Mouse (Mus musculus): ENCODE data around the gene Plxna1.

Plxna1 gene

GRCm38 (mm10) chr6:89362281-89363106 is at the start of gene Plxna1:
Gene Plxna1 (minus strand): TSS chr6:89362620.
- DNase-seq (ENCODE audit: low spot score in 2 of 2): peak in 1 of 2 experiments; percentile 57

DNA sequence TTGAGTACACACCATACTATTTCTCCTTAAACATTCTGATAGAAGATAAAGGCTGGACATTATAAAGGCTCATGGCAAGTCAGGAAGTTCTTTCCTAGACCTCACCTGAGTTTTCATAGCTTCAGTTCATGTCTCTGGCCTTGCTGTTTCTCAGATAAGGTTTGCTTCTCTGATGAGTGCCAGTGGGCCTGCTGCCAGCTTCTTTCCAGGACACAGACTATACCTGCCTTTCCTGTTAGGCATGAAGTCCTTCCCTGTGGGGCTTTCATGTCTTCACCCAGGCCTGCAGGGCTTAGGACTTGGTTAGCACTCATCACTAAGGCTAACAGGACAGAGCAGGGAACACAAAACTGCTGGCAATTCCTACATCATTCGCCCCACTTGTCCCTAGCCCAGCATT is 46.6 kb upstream of the Plxna1 start:
- no peak for DNase-seq (ENCODE audit: low spot score in 2 of 2)

DNA sequence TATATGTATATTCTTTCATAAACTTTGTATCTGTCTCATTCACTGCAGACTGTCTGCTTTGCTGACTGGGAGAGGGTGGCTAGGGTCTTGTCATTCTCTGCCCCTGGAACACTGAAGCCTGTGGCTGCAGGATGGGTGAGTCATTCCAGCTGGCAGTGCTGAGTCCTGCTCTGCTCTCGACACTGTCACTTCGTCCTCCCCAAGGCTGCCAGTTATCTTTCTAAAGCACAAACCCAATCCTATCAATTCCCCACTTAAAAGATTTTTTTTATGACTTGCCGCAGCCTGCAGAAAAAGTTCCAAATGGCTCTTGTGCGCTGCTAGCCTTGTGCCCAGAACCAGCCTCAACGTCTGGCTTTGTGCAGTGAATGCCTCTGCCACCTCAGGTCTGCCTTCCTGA is 45.8 kb upstream of the Plxna1 start:
- no peak for DNase-seq (ENCODE audit: low spot score in 2 of 2)

GRCm38 (mm10) chr6:89407247-89407889 is 44.9 kb upstream of the Plxna1 start:
- no peak for DNase-seq (ENCODE audit: low spot score in 2 of 2)

DNA sequence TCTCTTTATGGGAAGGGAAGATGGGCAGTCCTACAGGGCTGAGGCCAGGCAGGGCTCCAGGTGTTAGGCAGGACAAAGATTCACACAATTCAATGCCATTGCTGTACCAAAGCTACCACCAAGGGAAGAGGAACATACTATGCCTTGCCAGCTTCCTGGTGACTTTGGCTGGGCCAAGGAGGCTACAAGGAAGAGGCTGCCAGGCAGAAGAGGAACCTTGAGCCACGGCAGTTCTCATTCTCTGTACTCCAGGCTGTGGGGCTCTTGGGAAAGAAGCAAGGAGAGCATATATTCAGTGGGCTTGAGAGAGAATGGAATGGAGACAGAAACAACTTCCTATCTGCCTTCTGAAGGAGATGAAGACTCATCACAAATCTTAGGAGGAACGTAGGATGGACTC is 42.5 kb upstream of the Plxna1 start:
- DNase-seq (ENCODE audit: low spot score in 2 of 2): no peak

DNA sequence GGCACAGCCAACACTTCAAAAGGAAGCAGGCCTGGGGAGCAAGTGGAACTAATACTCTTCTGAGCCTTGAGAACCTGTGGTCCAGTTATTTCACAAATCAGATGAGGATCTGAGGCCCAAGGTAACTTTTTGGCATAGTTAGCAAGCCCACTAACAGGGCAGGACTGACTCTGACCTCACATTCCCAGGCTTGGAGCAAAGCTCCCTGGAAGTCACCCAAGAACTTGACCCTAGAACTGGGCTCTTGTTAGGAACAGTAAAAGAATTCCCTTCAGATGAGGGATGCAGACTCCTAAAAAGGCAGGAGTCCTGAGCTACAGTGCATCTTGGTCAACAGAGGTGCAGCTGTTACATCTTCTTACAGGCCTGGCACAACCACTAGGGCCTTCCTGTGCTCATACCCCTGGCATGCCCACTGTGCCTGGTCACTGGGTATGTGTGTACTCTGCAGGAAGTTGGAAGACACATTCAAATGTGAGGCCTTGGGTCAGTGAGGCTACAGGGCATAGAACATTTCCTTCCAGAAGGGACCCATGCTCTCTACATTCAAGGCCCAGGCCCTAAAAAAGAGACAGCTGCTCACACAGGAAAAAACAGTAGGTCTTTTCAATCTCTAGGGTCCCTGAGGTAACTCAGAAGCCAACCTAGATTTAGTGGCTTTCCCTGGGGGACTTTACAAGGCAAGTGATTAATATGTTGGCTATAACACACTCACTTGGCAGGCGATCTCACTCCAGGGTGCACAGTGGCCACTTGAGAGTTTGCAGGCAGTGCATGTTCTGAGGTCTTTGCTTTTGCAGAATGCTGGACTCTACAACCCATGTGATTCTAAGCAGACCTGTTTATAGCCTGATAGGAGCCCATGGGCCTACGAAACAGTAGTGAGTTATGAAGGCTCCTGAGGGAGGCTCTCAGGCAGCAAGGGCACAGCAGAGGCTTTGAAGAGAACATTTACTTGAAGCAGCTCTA is 41.1 kb upstream of the Plxna1 start:
- DNase-seq (ENCODE audit: low spot score in 2 of 2): no peak

- DNase-seq (ENCODE audit: low spot score in 2 of 2): no peak
These were observed 40.0 kb upstream of the Plxna1 start for GRCm38 (mm10) chr6:89402406-89402805.

- no peak for DNase-seq (ENCODE audit: low spot score in 2 of 2)
These were observed 37.1 kb upstream of the Plxna1 start for GRCm38 (mm10) chr6:89399564-89399963.

GRCm38 (mm10) chr6:89397919-89398318 is 35.5 kb upstream of the Plxna1 start:
- no peak for DNase-seq (ENCODE audit: low spot score in 2 of 2)

GRCm38 (mm10) chr6:89393820-89394219 is 31.4 kb upstream of the Plxna1 start:
- DNase-seq (ENCODE audit: low spot score in 2 of 2): no peak

GRCm38 (mm10) chr6:89392213-89392612 is 29.8 kb upstream of the Plxna1 start:
- no peak for DNase-seq (ENCODE audit: low spot score in 2 of 2)

DNA sequence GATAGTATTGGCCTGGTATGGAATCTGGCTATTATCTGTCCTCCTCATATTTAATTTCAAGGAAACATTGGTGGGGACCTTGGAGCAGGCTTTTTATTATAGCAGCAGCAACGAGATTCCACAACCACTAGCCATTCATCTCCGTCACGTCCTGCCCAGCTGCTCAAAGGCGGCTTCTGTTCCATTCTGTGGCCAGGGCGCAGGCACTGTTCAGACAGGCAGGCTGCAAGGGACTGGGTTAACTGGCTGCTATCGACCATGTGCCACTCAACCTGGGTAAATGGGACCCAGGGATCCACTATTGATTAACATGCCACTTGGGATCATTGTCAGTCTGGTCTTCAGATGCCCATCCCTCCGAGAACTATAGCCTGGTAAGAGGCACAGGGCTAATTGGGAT is 27.4 kb upstream of the Plxna1 start:
- no peak for DNase-seq (ENCODE audit: low spot score in 2 of 2)

- no peak for DNase-seq (ENCODE audit: low spot score in 2 of 2)
These were observed 24.5 kb upstream of the Plxna1 start for GRCm38 (mm10) chr6:89386956-89387355.

DNA sequence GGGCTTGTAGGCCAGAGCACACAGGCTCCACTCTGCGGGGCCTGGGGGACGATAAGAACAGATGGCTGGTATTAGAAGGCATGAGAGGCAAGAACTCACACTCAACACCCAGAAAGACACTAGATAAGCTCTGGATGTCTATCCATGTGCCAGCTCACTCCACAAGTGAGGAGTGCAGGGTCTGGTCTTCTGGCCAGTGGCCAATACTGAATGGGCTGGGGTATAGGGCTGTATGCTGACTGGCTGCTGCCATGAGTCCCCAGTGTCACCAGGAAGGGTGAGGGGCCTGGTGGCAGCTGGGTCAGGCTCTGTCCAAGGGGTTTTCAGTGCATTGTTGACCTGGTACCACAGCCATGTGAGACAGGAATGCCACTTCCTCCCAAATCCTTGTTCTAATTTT is 22.3 kb upstream of the Plxna1 start:
- DNase-seq (ENCODE audit: low spot score in 2 of 2): no peak

GRCm38 (mm10) chr6:89381851-89382250 is 19.4 kb upstream of the Plxna1 start:
- no peak for DNase-seq (ENCODE audit: low spot score in 2 of 2)

GRCm38 (mm10) chr6:89381172-89381571 is 18.8 kb upstream of the Plxna1 start:
- DNase-seq (ENCODE audit: low spot score in 2 of 2): no peak

DNA sequence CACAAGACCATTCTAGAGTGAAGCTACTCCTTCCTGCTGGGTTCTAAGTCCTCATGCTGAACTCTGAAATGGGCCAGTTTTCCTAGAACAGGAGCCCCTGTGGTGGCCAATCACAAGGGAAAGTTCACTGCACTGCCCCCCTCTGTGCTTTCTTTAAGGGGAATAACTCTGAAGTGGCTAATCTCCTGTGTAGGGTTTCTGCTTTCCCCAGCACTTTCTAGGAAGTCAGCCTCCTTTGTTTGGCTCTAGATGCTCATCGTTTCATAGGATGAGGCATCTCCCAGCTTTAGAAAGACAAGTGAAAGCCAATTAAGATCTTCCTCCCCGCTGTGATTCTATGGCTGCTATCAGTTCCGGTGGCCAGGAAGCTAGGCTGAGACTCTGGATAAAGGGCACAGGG is 18.3 kb upstream of the Plxna1 start:
- no peak for DNase-seq (ENCODE audit: low spot score in 2 of 2)

- DNase-seq (ENCODE audit: low spot score in 2 of 2): no peak
These were observed 15.8 kb upstream of the Plxna1 start for GRCm38 (mm10) chr6:89378264-89378663.

GRCm38 (mm10) chr6:89368812-89369211 is 6.4 kb upstream of the Plxna1 start:
- no peak for DNase-seq (ENCODE audit: low spot score in 2 of 2)

- DNase-seq (ENCODE audit: low spot score in 2 of 2): no peak
These were observed 1.9 kb upstream of the Plxna1 start for GRCm38 (mm10) chr6:89364342-89364741.

DNA sequence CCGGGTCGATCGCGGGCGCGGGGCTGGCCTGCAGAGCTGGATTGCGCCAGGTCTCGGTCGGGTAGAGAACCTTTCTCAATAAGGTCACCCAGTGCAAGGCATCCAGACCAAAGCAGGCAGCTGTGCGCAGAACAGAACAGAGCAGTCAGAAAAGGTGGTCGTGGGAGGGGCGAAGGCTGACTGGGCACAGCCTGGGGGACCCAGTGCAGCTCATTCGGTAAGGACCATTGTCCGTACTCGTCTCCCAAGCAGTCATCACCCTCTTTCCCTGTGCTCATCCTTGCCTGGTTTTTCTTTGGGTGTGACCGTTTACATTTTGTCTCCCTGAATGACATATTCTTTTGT is 659 bp upstream of the Plxna1 start:
- no peak for DNase-seq (ENCODE audit: low spot score in 2 of 2)

Data from urinary bladder, postnatal 4 days (tissue).